Mouse (Mus musculus) E14TG2a.4 (cell line): ENCODE data around the gene Gm6904.
"Not testable (repeated sequence)": the region's sequence is repeated elsewhere in the genome, so short reads cannot be mapped to it uniquely, and the experiment has no call there.

ENCODE experiments used
- H3K27me3 ChIP-seq: 2 replicates; pipeline ENCODE4 v1.6.1; 2014; ENCODE audit warnings: low read length, control low read depth; ENCODE audit not compliant: insufficient read depth
- H3K36me3 ChIP-seq: 2 replicates; pipeline ENCODE4 v1.6.1; 2014; ENCODE audit warnings: low read length, control low read depth; ENCODE audit not compliant: insufficient read depth
- H3K4me1 ChIP-seq: replicated peaks from 2 replicates; pipeline ENCODE4 v1.6.1; 2014; ENCODE audit warnings: low read depth, low read length, control low read depth
- H3K4me3 ChIP-seq: replicated peaks from 2 replicates; pipeline ENCODE4 v1.5.1; 2014; ENCODE audit warnings: mild to moderate bottlenecking, low read length
- H3K9me3 ChIP-seq: 2 replicates; pipeline ENCODE4 v1.6.1; 2014; ENCODE audit warnings: low read length, control low read depth
- CTCF ChIP-seq: conservative IDR thresholded peaks from 2 replicates; pipeline ENCODE4 v1.5.1; 2014; ENCODE audit warnings: low read length
- NANOG ChIP-seq: IDR thresholded peaks from 2 replicates; pipeline ENCODE4 v1.6.1; 2014; ENCODE audit warnings: borderline replicate concordance, low read length, mixed read lengths
- POU5F1 ChIP-seq: IDR thresholded peaks from 2 replicates; pipeline ENCODE4 v1.6.1; 2014; ENCODE audit warnings: low read length, borderline replicate concordance

Gm6904 gene

GRCm38 (mm10) chr14:59260056-59260455 is at the start of gene Gm6904:
Gene Gm6904, minus strand, starts transcription at chr14:59260216.
- no peaks in the 10 kb centered on the region for H3K27me3 ChIP-seq
- H3K4me1 ChIP-seq, result no peaks in the 10 kb centered on the region
- no peak for TF ChIP-seq NANOG
- no peak for TF ChIP-seq CTCF
- TF ChIP-seq POU5F1, result no peak
- H3K4me3 ChIP-seq, result no peak within 1 kb of the TSS
- peaks cover 7% of the 10 kb centered on the region; the same call in 1 of the 2 replicates for H3K9me3 ChIP-seq
- H3K36me3 ChIP-seq, result no peaks in the 10 kb centered on the region

- not testable (repeated sequence) for H3K9me3 ChIP-seq, H3K36me3 ChIP-seq, H3K4me1 ChIP-seq, H3K27me3 ChIP-seq, H3K4me3 ChIP-seq
These were observed 37.4 kb upstream of the Gm6904 start, which contains the start of gene Phf11a for GRCm38 (mm10) chr14:59297391-59297790. Gene Phf11a, minus strand, starts transcription at chr14:59297522.

GRCm38 (mm10) chr14:59291769-59292168 is 31.8 kb upstream of the Gm6904 start:
- H3K27me3 ChIP-seq, H3K4me1 ChIP-seq, H3K9me3 ChIP-seq, H3K4me3 ChIP-seq, H3K36me3 ChIP-seq: not testable (repeated sequence)

- H3K4me3 ChIP-seq, H3K36me3 ChIP-seq, H3K27me3 ChIP-seq, H3K4me1 ChIP-seq, H3K9me3 ChIP-seq: not testable (repeated sequence)
These were observed 14.9 kb upstream of the Gm6904 start for GRCm38 (mm10) chr14:59274961-59275360.

GRCm38 (mm10) chr14:59255861-59256260 is 4.2 kb downstream of the Gm6904 start:
- H3K27me3 ChIP-seq, H3K4me3 ChIP-seq, H3K36me3 ChIP-seq, H3K4me1 ChIP-seq, H3K9me3 ChIP-seq: not testable (repeated sequence)

- H3K4me1 ChIP-seq, H3K9me3 ChIP-seq, H3K4me3 ChIP-seq, H3K27me3 ChIP-seq, H3K36me3 ChIP-seq: not testable (repeated sequence)
These were observed 9.7 kb downstream of the Gm6904 start for GRCm38 (mm10) chr14:59250350-59250749.

GRCm38 (mm10) chr14:59233635-59234034 is 26.4 kb downstream of the Gm6904 start:
- H3K36me3 ChIP-seq, result peaks cover 94% of the 10 kb centered on the region
- H3K9me3 ChIP-seq, result no peaks in the 10 kb centered on the region; the same call in 1 of the 2 replicates
- H3K4me1 ChIP-seq, result no peaks in the 10 kb centered on the region
- no peak for TF ChIP-seq NANOG
- TF ChIP-seq CTCF, result no peak
- no peak for TF ChIP-seq POU5F1
- H3K27me3 ChIP-seq, result no peaks in the 10 kb centered on the region
- H3K4me3 ChIP-seq, result no peak overlapping the region

GRCm38 (mm10) chr14:59232003-59232402 is 28.0 kb downstream of the Gm6904 start:
- Histone ChIP-seq H3K9me3 (no peaks in the 10 kb centered on the region), H3K36me3 (peaks cover 96% of the 10 kb centered on the region), H3K4me1 (no peaks in the 10 kb centered on the region), H3K27me3 (no peaks in the 10 kb centered on the region), H3K4me3 (no peak overlapping the region)
- TF ChIP-seq CTCF (no peak), NANOG (no peak), POU5F1 (no peak)

- Histone ChIP-seq H3K36me3 (peaks cover 99% of the 10 kb centered on the region), H3K4me1 (no peaks in the 10 kb centered on the region), H3K9me3 (no peaks in the 10 kb centered on the region), H3K4me3 (no peak overlapping the region), H3K27me3 (no peaks in the 10 kb centered on the region)
- TF ChIP-seq POU5F1, result no peak
- no peak for TF ChIP-seq NANOG
- TF ChIP-seq CTCF, result no peak
These were observed 29.6 kb downstream of the Gm6904 start for GRCm38 (mm10) chr14:59230331-59230966.

- Histone ChIP-seq H3K4me3 (no peak overlapping the region), H3K27me3 (no peaks in the 10 kb centered on the region), H3K4me1 (no peaks in the 10 kb centered on the region), H3K36me3 (peaks cover 99% of the 10 kb centered on the region), H3K9me3 (no peaks in the 10 kb centered on the region)
- TF ChIP-seq CTCF, result no peak
These were observed 30.2 kb downstream of the Gm6904 start for GRCm38 (mm10) chr14:59229822-59230221.
